Mouse (Mus musculus) cortical plate, adult 2 months (tissue): ENCODE data around the gene Smim9. TPM values are rescaled to one million over a fixed set of nuclear protein-coding genes. Genes with fewer than 3 reads are reported as not detected.
"Not testable (repeated sequence)": the region's sequence is repeated elsewhere in the genome, so short reads cannot be mapped to it uniquely, and the experiment has no call there.

Source experiments
- H3K27ac ChIP-seq: fragments of 200-500 bp; 2 replicates; pipeline ENCODE4 v1.5.1; 2012; ENCODE audit warnings: low read length, control low read depth, inconsistent platforms; ENCODE audit not compliant: insufficient read depth
- H3K4me1 ChIP-seq: fragments of 200-500 bp; 2 replicates; pipeline ENCODE4 v1.6.1; 2011; ENCODE audit warnings: low read length; ENCODE audit not compliant: control insufficient read depth, insufficient read depth
- H3K4me3 ChIP-seq: fragments of 200-500 bp; 2 replicates; pipeline ENCODE4 v1.5.1; 2011; ENCODE audit warnings: mild to moderate bottlenecking, low read length, control low read depth; ENCODE audit not compliant: insufficient read depth
- CTCF ChIP-seq: fragments of 200-500 bp; IDR thresholded peaks from 2 replicates; pipeline ENCODE4 v1.5.1; 2011; ENCODE audit warnings: mild to moderate bottlenecking, control low read depth, low read length; ENCODE audit not compliant: insufficient read depth; ENCODE audit errors: extremely low read depth
- POLR2A ChIP-seq: fragments of 200-500 bp; IDR thresholded peaks from 2 replicates; pipeline ENCODE4 v1.6.1; 2011; ENCODE audit warnings: mild to moderate bottlenecking, low read length, control low read depth; ENCODE audit not compliant: insufficient read depth; ENCODE audit errors: extremely low read depth
- polyA plus RNA-seq: library from polyadenylated mRNA; depleted of rRNA; stranded (reverse); fragments of >200 nt; gene quantifications from 2 replicates; pipeline ENCODE4 v1.2.3, GENCODE M21; 2012; rRNA removed

Smim9 gene
- polyA plus RNA-seq, result not detected in 2 replicates

DNA sequence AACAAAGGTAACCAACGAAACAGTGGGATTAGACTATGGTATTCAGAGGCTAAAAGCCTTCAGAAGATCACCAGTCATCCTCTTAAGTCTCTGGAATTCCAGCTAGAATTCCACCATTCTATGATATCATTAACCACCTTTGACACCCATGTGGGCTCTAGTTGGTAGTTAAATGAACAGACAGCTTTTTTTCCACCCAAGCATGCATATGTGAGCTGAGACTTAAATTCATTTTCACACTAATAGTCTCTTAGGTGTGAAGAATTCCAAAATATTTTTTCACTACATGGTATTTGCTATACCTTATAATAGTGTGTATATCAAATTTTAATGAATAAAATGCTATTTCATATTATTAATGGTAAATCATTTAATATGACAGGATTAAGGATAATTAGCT lies at the start of gene Smim9:
TSS of gene Smim9 (minus strand) at position 101 of the 400 bp plus-strand sequence.
- Histone ChIP-seq H3K4me1 (no peaks in the 10 kb centered on the region), H3K27ac (no peak within 1 kb of the TSS), H3K4me3 (no peak within 1 kb of the TSS)
- TF ChIP-seq POLR2A (no peak), CTCF (no peak)

GRCm38 (mm10) chrX:75155576-75156243 lies 7.9 kb downstream of the Smim9 start:
- H3K4me1 ChIP-seq, result no peaks in the 10 kb centered on the region
- H3K4me3 ChIP-seq, result no peak overlapping the region
- H3K27ac ChIP-seq, result no peak overlapping the region
- no peak for TF ChIP-seq CTCF
- no peak for TF ChIP-seq POLR2A

GRCm38 (mm10) chrX:75152249-75152648 lies 11.3 kb downstream of the Smim9 start:
- no peaks in the 10 kb centered on the region for H3K4me1 ChIP-seq
- no peak overlapping the region for H3K27ac ChIP-seq
- TF ChIP-seq POLR2A (no peak), CTCF (no peak)
- H3K4me3 ChIP-seq, result no peak overlapping the region

- TF ChIP-seq CTCF (no peak), POLR2A (no peak)
- no peak overlapping the region for H3K27ac ChIP-seq
- no peak overlapping the region for H3K4me3 ChIP-seq
- no peaks in the 10 kb centered on the region for H3K4me1 ChIP-seq
Observed at GRCm38 (mm10) chrX:75150304-75150703, 13.3 kb downstream of the Smim9 start.

- H3K4me1 ChIP-seq, result no peaks in the 10 kb centered on the region
- H3K4me3 ChIP-seq, result no peak overlapping the region
- no peak for TF ChIP-seq CTCF
- no peak for TF ChIP-seq POLR2A
- H3K27ac ChIP-seq, result no peak overlapping the region
Observed at GRCm38 (mm10) chrX:75148414-75148813, 15.2 kb downstream of the Smim9 start.

- not testable (repeated sequence) for H3K4me3 ChIP-seq, H3K27ac ChIP-seq, H3K4me1 ChIP-seq
Observed at GRCm38 (mm10) chrX:75143124-75143555, 20.4 kb downstream of the Smim9 start.

DNA sequence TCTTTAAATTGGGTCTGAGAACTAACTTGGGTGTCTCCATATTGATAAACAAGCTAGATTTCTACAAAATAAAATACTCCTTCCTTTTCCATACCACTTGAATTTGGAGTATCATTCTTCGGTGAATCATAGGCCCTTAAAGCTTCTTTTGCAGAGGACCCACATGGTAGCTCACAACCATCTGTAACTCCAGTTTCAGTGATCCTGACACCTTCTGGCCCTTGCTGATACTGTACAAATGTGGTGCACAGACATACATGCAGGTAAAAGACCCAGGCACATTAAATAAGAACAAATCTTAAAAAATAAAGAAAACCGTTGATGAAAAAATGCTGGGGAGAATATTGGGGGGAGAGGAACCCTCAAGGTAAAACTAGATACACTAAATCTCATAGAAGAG lies 25.4 kb downstream of the Smim9 start:
- no peak for TF ChIP-seq POLR2A
- no peak for TF ChIP-seq CTCF
- no peak overlapping the region for H3K27ac ChIP-seq

GRCm38 (mm10) chrX:75137729-75138128 lies 25.8 kb downstream of the Smim9 start:
- H3K27ac ChIP-seq, result no peak overlapping the region
- no peaks in the 10 kb centered on the region for H3K4me1 ChIP-seq
- H3K4me3 ChIP-seq, result no peak overlapping the region
- TF ChIP-seq POLR2A (no peak), CTCF (no peak)

More for the DNA sequence above, 25.4 kb downstream of the Smim9 start:
- no peaks in the 10 kb centered on the region for H3K4me1 ChIP-seq
- H3K4me3 ChIP-seq, result no peak overlapping the region

- Histone ChIP-seq H3K4me1 (no peaks in the 10 kb centered on the region), H3K4me3 (no peak overlapping the region), H3K27ac (no peak overlapping the region)
- TF ChIP-seq CTCF (no peak), POLR2A (no peak)
Observed at GRCm38 (mm10) chrX:75136938-75137337, 26.6 kb downstream of the Smim9 start.

GRCm38 (mm10) chrX:75130467-75131160 lies 33.0 kb downstream of the Smim9 start, which contains the start of gene Mpp1:
Gene Mpp1 (minus strand): TSS chrX:75131016.
- no peak for TF ChIP-seq CTCF
- TF ChIP-seq POLR2A, result peak; percentile 65; the same call in 1 of the 2 replicates
- peak within 1 kb of the TSS; percentile 56 for H3K4me3 ChIP-seq
- peaks cover 2% of the 10 kb centered on the region; the same call in 1 of the 2 replicates for H3K4me1 ChIP-seq
- H3K27ac ChIP-seq, result peak within 1 kb of the TSS; percentile 25; the same call in 1 of the 2 replicates
